9 mouse cellular contexts compared by ENCODE assay signal in the genomic region with DNA sequence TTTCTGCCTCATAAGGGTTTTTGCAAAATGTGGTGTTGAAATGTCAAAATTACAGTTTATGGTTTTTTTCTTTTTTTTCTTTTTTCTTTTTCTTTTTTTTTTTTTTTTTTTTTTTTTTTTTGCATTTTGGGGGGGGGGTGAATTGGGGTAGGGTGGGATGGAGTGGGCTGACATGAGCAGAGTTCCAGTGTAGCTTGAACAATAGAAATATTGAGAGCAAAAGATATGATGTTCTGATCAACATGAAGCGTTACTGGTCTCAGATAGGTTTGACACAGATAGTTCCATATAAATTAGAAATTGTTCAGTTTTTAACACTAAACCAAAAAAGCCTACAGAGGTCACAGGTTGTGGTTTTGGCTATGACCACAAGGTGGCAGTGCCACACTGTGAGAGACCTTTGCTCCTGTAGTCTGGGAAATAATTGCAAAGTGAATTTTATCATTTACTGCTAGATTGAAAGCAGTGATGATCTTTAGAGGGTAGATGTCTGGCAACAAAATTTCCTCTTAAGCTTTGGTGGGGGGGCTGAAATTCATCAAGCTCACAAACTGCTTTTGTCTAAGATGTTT. TPM values are rescaled to one million over a fixed set of nuclear protein-coding genes. Genes with fewer than 3 reads are reported as not detected.
DNase-seq lines count a peak whose midpoint lies in the region; ATAC-seq and TF ChIP-seq lines count a peak whose summit lies in the region.
"Had no signal": no experiment of that assay in that cellular context is flagged by ENCODE, and none has a peak within 500 bp of the region (broad histone marks: within the 10 kb centered on the region; RNA-seq: fewer than 3 reads in every experiment).

No protein-coding gene starts in this region.

- peak; percentile 55 for TF ChIP-seq CTCF in liver, embryonic 14.5 days (IDR thresholded peaks at IDR 0.05; ENCODE audit: low read depth)

- H3K4me1 ChIP-seq in forebrain, embryonic 12.5 days: no peaks in the 10 kb centered on the region
- H3K4me1 ChIP-seq in liver, embryonic 14.5 days (replicated peaks; ENCODE audit: control insufficient read depth in 2 of 2, insufficient read depth in 2 of 2, low read length in 1 of 2): no peaks in the 10 kb centered on the region

- peak; percentile 51 for ATAC-seq in CD4-positive, CD25-positive, alpha-beta regulatory T cell, adult 4 months
- ATAC-seq in forebrain, embryonic 12.5 days (ENCODE audit: low FRiP score): peak; percentile 75
- ATAC-seq in liver, embryonic 14.5 days (ENCODE audit: insufficient read depth): no peak

- no peak overlapping the region for H3K4me3 ChIP-seq in forebrain, embryonic 12.5 days (replicated peaks)
- no peak overlapping the region for H3K4me3 ChIP-seq in liver, embryonic 14.5 days (ENCODE audit: insufficient read depth in 1 of 2, low read depth in 2 of 2, low read length in 2 of 2)

- no peak for TF ChIP-seq EP300 in liver, embryonic 14.5 days (IDR thresholded peaks at IDR 0.05; ENCODE audit: low read depth)

- no peak overlapping the region for H3K27ac ChIP-seq in forebrain, embryonic 12.5 days
- no peak overlapping the region for H3K27ac ChIP-seq in liver, embryonic 14.5 days

- H3K27me3 ChIP-seq in forebrain, embryonic 12.5 days: no peaks in the 10 kb centered on the region
- H3K27me3 ChIP-seq in liver, embryonic 14.5 days (ENCODE audit: control insufficient read depth, insufficient read depth, low read length): no peaks in the 10 kb centered on the region

- no peak overlapping the region for H3K4me2 ChIP-seq in forebrain, embryonic 12.5 days
- no peak overlapping the region for H3K4me2 ChIP-seq in liver, embryonic 14.5 days (ENCODE audit: low read depth)

- WGBS in forebrain, embryonic 12.5 days: 70% methylated on average over 1 of the region's 1 CpGs
- WGBS in liver, embryonic 14.5 days (ENCODE audit: insufficient replicate concordance): 18% methylated on average over 1 of the region's 1 CpGs

- no peaks in the 10 kb centered on the region for H3K9me3 ChIP-seq in forebrain, embryonic 12.5 days
- no peaks in the 10 kb centered on the region for H3K9me3 ChIP-seq in liver, embryonic 14.5 days (ENCODE audit: control insufficient read depth, low read length)

- DNase-seq in 3134 (ENCODE audit: extremely low read depth, insufficient read length, low spot score): peak; percentile 13
- peak; percentile 10 for DNase-seq in brain, embryonic 18.5 days (ENCODE audit: low read depth, low spot score)
- peak; percentile 73 for DNase-seq in kidney, postnatal 10 days
- DNase-seq in liver, embryonic 14.5 days (ENCODE audit: low read depth in 3 of 3, low spot score in 3 of 3): peak; percentile 1 to 9 (median 2)
- peak; percentile 21 for DNase-seq in ovary, postnatal 10 days (ENCODE audit: low spot score)
- DNase-seq in spleen, adult 18-20 months: no peak

- no peak overlapping the region for H3K9ac ChIP-seq in forebrain, embryonic 12.5 days
- H3K9ac ChIP-seq in liver, embryonic 14.5 days (replicated peaks): no peak overlapping the region

- no peaks in the 10 kb centered on the region for H3K36me3 ChIP-seq in forebrain, embryonic 12.5 days (replicated peaks)
- no peaks in the 10 kb centered on the region for H3K36me3 ChIP-seq in liver, embryonic 14.5 days (replicated peaks; ENCODE audit: control insufficient read depth, insufficient read depth, low read depth)

RNA-seq across cellular contexts. Expression of a gene that starts 40.5 kb away (rescaled TPM):
- polyA plus RNA-seq in CD4-positive, CD25-positive, alpha-beta regulatory T cell, adult 4 months (2017; shearing (Covaris generic)): not detected
- 6.8 and 7.9 TPM in 2 replicates for polyA plus RNA-seq in forebrain, embryonic 12.5 days (2016; fragmentation: Nextera tagmentation; extraction: Ambion mirVana)
- polyA plus RNA-seq in liver, embryonic 14.5 days (2012; rRNA removed): not detected in 2 replicates
- polyA plus RNA-seq in liver, embryonic 14.5 days (2014; fragmentation: Nextera tagmentation; extraction: Ambion mirVana): not detected in 2 replicates
- polyA plus RNA-seq: heart, embryonic 16.5 days had no signal

Comparison
In these comparisons a context has a peak if more than half of its experiments do, and no peak if none do; other contexts are left out.
1. DNase-seq: peak in 3134 (single experiment), brain, embryonic 18.5 days (single experiment), kidney, postnatal 10 days (single experiment), liver, embryonic 14.5 days (3 of 3) and ovary, postnatal 10 days (single experiment); none in spleen, adult 18-20 months (0 of 2).